Mouse (Mus musculus) CD8-positive naive resting alpha-beta T cell, adult 57 days (primary cell): ENCODE results near the gene Gng7. TPM values are rescaled to one million over a fixed set of nuclear protein-coding genes. Genes with fewer than 3 reads are reported as not detected.

Experiments used
- total RNA-seq: library from RNA; stranded (reverse); gene quantifications from one replicate; pipeline ENCODE4 v1.2.4, GENCODE M21; 2023

Gng7 gene
- total RNA-seq: not detected

GRCm38 (mm10) chr10:81014393-81015384 is at the start of gene Gng7:
Gene Gng7 (minus strand): TSS chr10:81014945.

GRCm38 (mm10) chr10:81059603-81060543 is 45.1 kb upstream of the Gng7 start, which contains the start of gene Sgta:
Gene Sgta (minus strand): TSS chr10:81060181.

GRCm38 (mm10) chr10:81036988-81037580 is 22.3 kb upstream of the Gng7 start, which contains the start of gene Slc39a3:
Gene Slc39a3 (minus strand): TSS chr10:81037426.

GRCm38 (mm10) chr10:81025639-81026275 is 11.0 kb upstream of the Gng7 start, which contains the start of gene Diras1:
Gene Diras1 (minus strand): TSS chr10:81025662.

GRCm38 (mm10) chr10:80929299-80930226 is 85.2 kb downstream of the Gng7 start, which contains the start of gene Gadd45b:
Gene Gadd45b (plus strand): TSS chr10:80930073.

GRCm38 (mm10) chr10:80917779-80918434 is 96.8 kb downstream of the Gng7 start, which contains the start of gene Lmnb2:
Gene Lmnb2 (minus strand): TSS chr10:80918245.

GRCm38 (mm10) chr10:80900318-80901247 is 114.2 kb downstream of the Gng7 start, which contains the start of gene Timm13:
Gene Timm13 (minus strand): TSS chr10:80900969.

Other genes starting within 250 kb of the Gng7 start
- gene Sf3a2, start 216.7 kb downstream of the Gng7 start, total RNA-seq: 81.1 TPM
- 141 TPM for gene Plekhj1, start 216.3 kb downstream of the Gng7 start, total RNA-seq
- 1.4 TPM for gene Amh, start 209.7 kb downstream of the Gng7 start, total RNA-seq
- gene Jsrp1, start 201.4 kb downstream of the Gng7 start, total RNA-seq: not detected
- 517 TPM for gene Oaz1, start 188.3 kb downstream of the Gng7 start, total RNA-seq
- gene Lingo3, start 170.9 kb downstream of the Gng7 start, total RNA-seq: not detected
- 31.3 TPM for gene Lsm7, start 159.7 kb downstream of the Gng7 start, total RNA-seq
- gene Sppl2b, start 159.7 kb downstream of the Gng7 start, total RNA-seq: 25.5 TPM
- not detected for gene Tmprss9, start 143.1 kb downstream of the Gng7 start, total RNA-seq
- gene Timm13, start 114.0 kb downstream of the Gng7 start, total RNA-seq: 62.9 TPM
- 12.3 TPM for gene Lmnb2, start 96.7 kb downstream of the Gng7 start, total RNA-seq
- 20.3 TPM for gene Gadd45b, start 84.9 kb downstream of the Gng7 start, total RNA-seq
- gene Diras1, start 10.7 kb upstream of the Gng7 start, total RNA-seq: not detected
- gene Slc39a3, start 22.5 kb upstream of the Gng7 start, total RNA-seq: 16.8 TPM
- 52.5 TPM for gene Sgta, start 45.2 kb upstream of the Gng7 start, total RNA-seq
- gene Thop1, start 55.1 kb upstream of the Gng7 start, total RNA-seq: 11.8 TPM
- not detected for gene Creb3l3, start 83.9 kb upstream of the Gng7 start, total RNA-seq
- gene Map2k2, start 91.0 kb upstream of the Gng7 start, total RNA-seq: 113 TPM
- gene Zbtb7a, start 120.3 kb upstream of the Gng7 start, total RNA-seq: 75.4 TPM
- gene Pias4, start 153.0 kb upstream of the Gng7 start, total RNA-seq: 41.2 TPM
- 2,569 TPM for gene Eef2, start 161.7 kb upstream of the Gng7 start, total RNA-seq
- 63.4 TPM for gene Dapk3, start 168.1 kb upstream of the Gng7 start, total RNA-seq
- not detected for gene 4930442H23Rik, start 168.9 kb upstream of the Gng7 start, total RNA-seq
- gene Nmrk2, start 187.1 kb upstream of the Gng7 start, total RNA-seq: 0.37 TPM
- 0.12 TPM for gene Atcay, start 215.9 kb upstream of the Gng7 start, total RNA-seq
- 6.8 TPM for gene Zfr2, start 218.2 kb upstream of the Gng7 start, total RNA-seq
- 21.5 TPM for gene Matk, start 238.0 kb upstream of the Gng7 start, total RNA-seq